Mouse (Mus musculus) heart, embryonic 11.5 days (tissue): ENCODE results near the gene Anxa6. TPM values are rescaled to one million over a fixed set of nuclear protein-coding genes. Genes with fewer than 3 reads are reported as not detected.

Source experiments
- ATAC-seq: fragments of 200-750 bp; cut with Nextera tagmentation; replicated peaks from 2 replicates; pipeline ENCODE4 v1.8.0; 2017; ENCODE audit warnings: moderate library complexity; ENCODE audit not compliant: insufficient number of reproducible peaks, low FRiP score, low TSS enrichment
- H3K27ac ChIP-seq: fragments of 300-500 bp; sonication (generic); 2 replicates; pipeline ENCODE4 v1.5.1; 2014; ENCODE audit warnings: mild to moderate bottlenecking, low read depth, low read length
- H3K27me3 ChIP-seq: fragments of 300-500 bp; sonication (generic); 2 replicates; pipeline ENCODE4 v1.6.1; 2014; ENCODE audit warnings: mild to moderate bottlenecking, low read length, mixed read lengths; ENCODE audit not compliant: control insufficient read depth, insufficient read depth
- H3K36me3 ChIP-seq: fragments of 300-500 bp; sonication (generic); 2 replicates; pipeline ENCODE4 v1.6.1; 2014; ENCODE audit warnings: mild to moderate bottlenecking, low read length, moderate library complexity, mixed read lengths; ENCODE audit not compliant: control insufficient read depth, insufficient read depth
- H3K4me1 ChIP-seq: fragments of 300-500 bp; sonication (generic); 2 replicates; pipeline ENCODE4 v1.6.1; 2014; ENCODE audit warnings: low read length; ENCODE audit not compliant: control insufficient read depth, insufficient read depth
- H3K4me2 ChIP-seq: fragments of 300-500 bp; sonication (generic); 2 replicates; pipeline ENCODE4 v1.6.1; 2014; ENCODE audit warnings: mild to moderate bottlenecking, moderate library complexity
- H3K4me3 ChIP-seq: fragments of 300-500 bp; sonication (generic); 2 replicates; pipeline ENCODE4 v1.5.1; 2014; ENCODE audit warnings: low read depth, low read length
- H3K9ac ChIP-seq: fragments of 300-500 bp; sonication (generic); 2 replicates; pipeline ENCODE4 v1.6.1; 2014; ENCODE audit warnings: mild to moderate bottlenecking, low read depth, low read length, moderate library complexity
- H3K9me3 ChIP-seq: fragments of 300-500 bp; sonication (generic); replicated peaks from 2 replicates; pipeline ENCODE4 v1.6.1; 2016; ENCODE audit warnings: low read length; ENCODE audit not compliant: control insufficient read depth
- WGBS: fragments of 180-500 bp; shearing (Covaris S2); extraction: QIAGEN DNeasy Blood & Tissue Kit; methylation state at CpG from one replicate; pipeline ENCODE4 v1.1.7; 2014; ENCODE audit not compliant: insufficient replicate concordance; 5-methylcytosine and 5-hydroxymethylcytosine counted together
- polyA plus RNA-seq: library from polyadenylated mRNA; unstranded; fragments of >200 nt; fragmentation: Nextera tagmentation; extraction: Ambion mirVana; gene quantifications from 2 replicates; pipeline ENCODE4 v1.2.1, GENCODE M21; 2014

The Anxa6 gene
- polyA plus RNA-seq, 1 experiment from 2014 or later: 300 TPM

- no peak overlapping the region for H3K27ac ChIP-seq
- ATAC-seq: no peak
- no peak overlapping the region for H3K4me3 ChIP-seq
- H3K4me1 ChIP-seq: peaks cover 18% of the 10 kb centered on the region
- no peak overlapping the region for H3K9ac ChIP-seq
- H3K36me3 ChIP-seq: no peaks in the 10 kb centered on the region
- no peaks in the 10 kb centered on the region for H3K9me3 ChIP-seq
- 87% methylated on average over 8 of the region's 8 CpGs for WGBS
- H3K27me3 ChIP-seq: no peaks in the 10 kb centered on the region
- no peak overlapping the region for H3K4me2 ChIP-seq
Measured at GRCm38 (mm10) chr11:55072467-55072866, 39.2 kb upstream of the Anxa6 start.

GRCm38 (mm10) chr11:55071344-55071743, 38.1 kb upstream of the Anxa6 start:
- Histone ChIP-seq H3K36me3 (no peaks in the 10 kb centered on the region), H3K9ac (no peak overlapping the region), H3K27me3 (no peaks in the 10 kb centered on the region), H3K4me2 (no peak overlapping the region), H3K4me1 (peaks cover 13% of the 10 kb centered on the region), H3K27ac (no peak overlapping the region), H3K9me3 (no peaks in the 10 kb centered on the region), H3K4me3 (no peak overlapping the region)
- 77% methylated on average over 5 of the region's 5 CpGs for WGBS
- ATAC-seq: no peak

- 43% methylated on average over 2 of the region's 2 CpGs for WGBS
- peaks cover 13% of the 10 kb centered on the region for H3K4me1 ChIP-seq
- H3K4me3 ChIP-seq: no peak overlapping the region
- H3K27me3 ChIP-seq: no peaks in the 10 kb centered on the region
- H3K27ac ChIP-seq: peak overlapping the region; percentile 50; the same call in 1 of the 2 replicates
- H3K4me2 ChIP-seq: no peak overlapping the region
- no peaks in the 10 kb centered on the region for H3K36me3 ChIP-seq
- no peaks in the 10 kb centered on the region for H3K9me3 ChIP-seq
- no peak overlapping the region for H3K9ac ChIP-seq
- ATAC-seq: no peak
Measured at GRCm38 (mm10) chr11:55069023-55069422, 35.8 kb upstream of the Anxa6 start.

- H3K27me3 ChIP-seq: no peaks in the 10 kb centered on the region
- no peak for ATAC-seq
- H3K9me3 ChIP-seq: no peaks in the 10 kb centered on the region
- H3K4me2 ChIP-seq: no peak overlapping the region
- H3K4me1 ChIP-seq: peaks cover 11% of the 10 kb centered on the region
- H3K9ac ChIP-seq: no peak overlapping the region
- no peak overlapping the region for H3K4me3 ChIP-seq
- H3K27ac ChIP-seq: no peak overlapping the region
- WGBS: 62% methylated on average over 4 of the region's 4 CpGs
- H3K36me3 ChIP-seq: no peaks in the 10 kb centered on the region
Measured at GRCm38 (mm10) chr11:55066921-55067320, 33.7 kb upstream of the Anxa6 start.

- H3K9me3 ChIP-seq: no peaks in the 10 kb centered on the region
- no peaks in the 10 kb centered on the region for H3K36me3 ChIP-seq
- H3K4me3 ChIP-seq: no peak overlapping the region
- no peak for ATAC-seq
- 22% methylated on average over 5 of the region's 5 CpGs for WGBS
- H3K4me2 ChIP-seq: no peak overlapping the region
- peaks cover 12% of the 10 kb centered on the region for H3K4me1 ChIP-seq
- H3K27ac ChIP-seq: peak overlapping the region; percentile 46; the same call in 1 of the 2 replicates
- H3K9ac ChIP-seq: no peak overlapping the region
- H3K27me3 ChIP-seq: no peaks in the 10 kb centered on the region
Measured at GRCm38 (mm10) chr11:55062856-55063255, 29.6 kb upstream of the Anxa6 start.

- ATAC-seq: no peak
- Histone ChIP-seq H3K4me3 (no peak overlapping the region), H3K36me3 (no peaks in the 10 kb centered on the region), H3K4me1 (peaks cover 12% of the 10 kb centered on the region), H3K9ac (no peak overlapping the region), H3K27ac (no peak overlapping the region), H3K9me3 (no peaks in the 10 kb centered on the region), H3K4me2 (no peak overlapping the region), H3K27me3 (no peaks in the 10 kb centered on the region)
- 84% methylated on average over 5 of the region's 5 CpGs for WGBS
Measured at GRCm38 (mm10) chr11:55060802-55061201, 27.6 kb upstream of the Anxa6 start.

- 70% methylated on average over 3 of the region's 3 CpGs for WGBS
- ATAC-seq: no peak
- Histone ChIP-seq H3K36me3 (0 out of 2 replicates have a peak, but pooled peaks cover under 1% of the 10 kb centered on the region), H3K4me1 (peaks cover 4% of the 10 kb centered on the region; the same call in 1 of the 2 replicates), H3K27me3 (no peaks in the 10 kb centered on the region), H3K9ac (no peak overlapping the region), H3K4me3 (no peak overlapping the region), H3K9me3 (no peaks in the 10 kb centered on the region), H3K27ac (no peak overlapping the region), H3K4me2 (no peak overlapping the region)
Measured at GRCm38 (mm10) chr11:55057511-55057910, 24.3 kb upstream of the Anxa6 start.

GRCm38 (mm10) chr11:55050837-55051510, 17.7 kb upstream of the Anxa6 start:
- WGBS: 53% methylated on average over 7 of the region's 7 CpGs
- no peak for ATAC-seq
- H3K36me3 ChIP-seq: 0 out of 2 replicates have a peak, but pooled peaks cover 6% of the 10 kb centered on the region

GRCm38 (mm10) chr11:55046600-55046999, 13.4 kb upstream of the Anxa6 start:
- Histone ChIP-seq H3K4me2 (no peak overlapping the region), H3K4me1 (peaks cover 5% of the 10 kb centered on the region; the same call in 1 of the 2 replicates), H3K27me3 (no peaks in the 10 kb centered on the region), H3K27ac (no peak overlapping the region), H3K4me3 (no peak overlapping the region), H3K9ac (no peak overlapping the region), H3K9me3 (no peaks in the 10 kb centered on the region), H3K36me3 (0 out of 2 replicates have a peak, but pooled peaks cover 3% of the 10 kb centered on the region)
- ATAC-seq: no peak
- WGBS: 45% methylated on average over 5 of the region's 5 CpGs

More at GRCm38 (mm10) chr11:55050837-55051510, 17.7 kb upstream of the Anxa6 start:
- H3K27me3 ChIP-seq: no peaks in the 10 kb centered on the region
- peaks cover 5% of the 10 kb centered on the region; the same call in 1 of the 2 replicates for H3K4me1 ChIP-seq
- no peak overlapping the region for H3K4me3 ChIP-seq
- no peaks in the 10 kb centered on the region for H3K9me3 ChIP-seq
- H3K4me2 ChIP-seq: no peak overlapping the region
- no peak overlapping the region for H3K9ac ChIP-seq
- no peak overlapping the region for H3K27ac ChIP-seq
